Mouse (Mus musculus) lung, postnatal 0 days (tissue): ENCODE measurements around the gene Brf1.

ENCODE experiments used
- CTCF ChIP-seq: IDR thresholded peaks from 2 replicates; pipeline ENCODE4 v1.5.1; 2016; ENCODE audit warnings: antibody characterized with exemption, mild to moderate bottlenecking
- EP300 ChIP-seq: IDR thresholded peaks from 2 replicates; pipeline ENCODE4 v1.6.1; 2016; ENCODE audit warnings: antibody characterized with exemption, mild to moderate bottlenecking, control low read depth

DNA sequence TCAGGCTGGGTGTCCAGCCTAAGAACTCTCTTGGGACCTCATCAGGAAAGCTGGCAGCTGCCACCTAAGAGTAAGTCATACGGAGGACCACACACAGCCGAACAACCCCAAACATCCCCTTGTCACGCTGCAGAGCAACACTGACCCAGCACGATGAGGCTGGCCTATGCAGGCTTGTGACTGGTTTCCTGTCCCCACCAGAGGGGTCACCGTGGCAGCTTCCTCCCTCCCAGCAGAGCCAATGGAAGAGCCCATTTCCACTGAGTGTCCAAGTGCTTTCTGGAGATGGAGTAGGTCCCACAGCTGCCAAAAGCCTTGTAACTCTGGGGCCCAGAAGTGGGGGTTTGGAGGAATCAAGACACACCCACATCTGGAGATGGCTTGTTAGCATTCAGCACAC is 38.6 kb downstream of the Brf1 start:
- no peak for TF ChIP-seq EP300
- TF ChIP-seq CTCF, result no peak
